Mouse (Mus musculus): Measurements from ENCODE around the gene Kdm2a.

Kdm2a gene

GRCm38 (mm10) chr19:4330603-4331002 lies 67.5 kb downstream of the Kdm2a start:
- DNase-seq (ENCODE audit: extremely low read depth, low read depth, low spot score) = no peak

- DNase-seq (ENCODE audit: extremely low read depth, low read depth, low spot score) = peak; percentile 63
Observed at GRCm38 (mm10) chr19:4328737-4329304, 69.3 kb downstream of the Kdm2a start.

- DNase-seq (ENCODE audit: extremely low read depth, low read depth, low spot score) = no peak
Observed at GRCm38 (mm10) chr19:4326881-4327280, 71.2 kb downstream of the Kdm2a start.

- DNase-seq (ENCODE audit: extremely low read depth, low read depth, low spot score) = peak; percentile 77
Observed at GRCm38 (mm10) chr19:4326106-4326505, 72.0 kb downstream of the Kdm2a start.

GRCm38 (mm10) chr19:4322134-4322533 lies 76.0 kb downstream of the Kdm2a start:
- no peak for DNase-seq (ENCODE audit: extremely low read depth, low read depth, low spot score)

DNA sequence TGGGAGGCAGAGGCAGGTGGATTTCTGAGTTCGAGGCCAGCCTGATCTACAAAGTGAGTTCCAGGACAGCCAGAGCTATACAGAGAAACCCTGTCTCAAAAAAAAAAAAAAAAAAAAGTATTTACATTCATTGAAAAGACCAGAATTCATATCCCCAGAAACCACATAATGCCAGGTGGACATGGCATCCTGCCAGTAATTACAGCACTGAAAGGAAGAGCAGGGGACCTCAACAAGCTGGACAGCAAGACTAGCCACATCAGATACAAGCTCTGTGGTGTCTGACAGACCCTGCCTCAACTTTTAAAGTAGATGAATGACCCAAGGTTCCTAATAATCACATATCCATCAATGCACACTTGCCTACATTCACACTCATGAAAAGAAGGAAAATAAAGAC lies 76.5 kb downstream of the Kdm2a start:
- no peak for DNase-seq (ENCODE audit: extremely low read depth, low read depth, low spot score)

DNA sequence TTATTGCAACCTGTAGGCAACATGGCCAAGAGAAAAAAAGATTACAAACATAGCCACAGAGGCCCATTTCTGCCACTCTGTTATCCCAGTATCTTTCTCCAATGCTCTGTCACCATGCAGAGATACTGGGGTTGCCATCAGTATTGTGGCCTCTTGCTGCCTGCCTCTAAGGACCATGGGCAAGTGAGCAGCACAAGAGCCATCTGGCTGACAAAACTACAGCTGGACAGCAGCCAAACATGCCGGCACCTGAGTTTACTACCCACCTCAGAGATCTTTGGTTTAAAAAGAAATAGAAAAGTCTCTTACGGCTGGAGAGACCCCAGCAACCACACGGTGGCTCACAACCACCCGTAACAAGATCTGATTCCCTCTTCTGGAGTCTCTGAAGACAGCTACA lies 78.8 kb downstream of the Kdm2a start:
- no peak for DNase-seq (ENCODE audit: extremely low read depth, low read depth, low spot score)

GRCm38 (mm10) chr19:4317181-4317580 lies 80.9 kb downstream of the Kdm2a start:
- no peak for DNase-seq (ENCODE audit: extremely low read depth, low read depth, low spot score)

DNA sequence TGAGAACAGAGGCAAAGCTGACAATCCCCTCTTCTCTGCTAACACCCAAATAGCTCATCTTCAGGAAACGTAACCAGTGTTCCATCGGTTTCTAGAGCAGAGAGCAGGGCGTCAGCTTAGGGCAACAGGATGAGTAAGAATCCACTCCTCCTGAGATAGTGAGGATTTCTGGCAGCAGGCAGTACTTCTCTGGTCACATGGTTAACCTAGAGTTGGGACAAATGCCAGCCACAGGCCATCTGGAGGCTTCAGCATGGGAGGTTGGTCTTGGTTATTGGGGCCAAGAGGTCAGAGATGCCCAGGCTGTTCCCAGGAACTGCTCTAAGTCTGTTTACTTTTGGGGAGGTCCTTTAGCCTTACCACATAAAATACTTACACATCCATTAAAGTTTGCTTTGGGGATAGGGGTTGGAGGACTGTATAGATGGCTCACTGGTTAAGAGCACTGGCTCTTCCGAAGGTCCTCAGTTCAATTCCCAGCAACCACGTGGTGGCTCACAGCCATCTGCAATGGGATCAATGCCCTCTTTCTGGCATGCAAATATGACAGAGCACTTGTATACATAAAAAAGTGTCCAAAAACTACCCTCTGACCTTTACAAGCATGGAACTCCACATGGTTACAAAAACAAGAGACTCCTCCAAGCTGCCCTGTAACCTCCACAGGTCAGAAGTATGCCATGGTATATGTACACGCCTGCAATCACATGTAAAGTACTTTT lies 82.7 kb downstream of the Kdm2a start:
- DNase-seq (ENCODE audit: extremely low read depth, low read depth, low spot score) = no peak

- DNase-seq (ENCODE audit: extremely low read depth, low read depth, low spot score) = no peak
Observed at GRCm38 (mm10) chr19:4309776-4310185, 88.3 kb downstream of the Kdm2a start.

DNA sequence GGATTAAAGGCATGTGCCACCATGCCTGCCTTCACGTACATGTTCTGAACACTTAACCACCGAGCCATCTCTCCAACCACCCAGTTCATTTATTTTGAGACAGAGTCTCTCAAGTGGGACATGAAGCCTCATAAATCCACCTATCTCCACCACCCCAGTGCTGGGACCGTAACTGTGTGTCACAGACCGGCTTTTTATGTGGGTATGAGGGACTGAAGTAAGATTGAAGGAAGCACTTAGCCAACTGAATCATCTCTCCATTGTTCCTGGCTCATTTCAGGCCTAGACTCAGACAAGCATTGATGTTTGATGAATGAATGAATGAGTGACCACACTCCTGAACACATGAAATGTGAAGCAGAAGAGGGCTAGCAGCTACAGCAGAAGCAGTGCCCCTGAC lies 88.8 kb downstream of the Kdm2a start:
- no peak for DNase-seq (ENCODE audit: extremely low read depth, low read depth, low spot score)

GRCm38 (mm10) chr19:4306190-4306577 lies 91.9 kb downstream of the Kdm2a start, which contains the start of gene Grk2:
TSS of gene Grk2 (minus strand) at chr19:4306222.
- DNase-seq (ENCODE audit: extremely low read depth, low read depth, low spot score) = no peak

DNA sequence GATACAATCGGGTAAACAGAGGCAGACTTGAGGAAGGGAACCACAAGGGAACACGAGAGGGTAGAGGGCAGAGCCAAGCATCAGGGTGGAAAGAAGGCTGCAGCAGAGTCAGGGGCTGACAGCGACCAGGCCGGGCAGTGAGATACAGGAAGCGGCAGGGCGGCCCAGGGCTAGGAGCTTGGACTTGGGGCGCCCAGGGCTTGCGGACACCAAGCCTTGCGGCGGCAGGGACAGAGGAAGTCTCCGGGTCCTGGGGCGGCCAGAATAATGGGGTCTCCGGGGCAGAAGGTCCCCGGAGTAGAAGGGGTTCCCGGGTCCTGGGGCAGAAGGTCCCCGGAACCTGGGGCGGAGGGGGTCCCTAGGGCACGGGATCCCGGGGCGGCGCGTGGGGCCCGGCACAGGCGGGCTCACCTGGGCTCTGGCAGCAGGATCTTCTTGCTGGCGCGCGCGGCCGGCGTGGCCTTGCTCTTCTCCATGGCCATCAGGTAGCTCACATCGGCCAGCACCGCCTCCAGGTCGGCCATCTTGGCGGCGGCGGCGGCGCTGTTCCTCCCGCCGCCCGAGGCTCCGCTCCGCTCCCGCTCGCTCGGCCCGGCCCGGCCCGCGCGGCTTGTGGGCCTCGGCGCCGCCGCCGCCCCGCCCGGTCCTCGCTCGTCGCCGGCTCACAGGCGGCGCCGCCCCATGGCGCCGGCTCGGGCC lies 92.4 kb downstream of the Kdm2a start:
- DNase-seq (ENCODE audit: extremely low read depth, low read depth, low spot score) = no peak

- DNase-seq (ENCODE audit: extremely low read depth, low read depth, low spot score) = no peak
Observed at GRCm38 (mm10) chr19:4304871-4305321, 93.2 kb downstream of the Kdm2a start.

- DNase-seq (ENCODE audit: extremely low read depth, low read depth, low spot score) = no peak
Observed at GRCm38 (mm10) chr19:4304251-4304821, 93.7 kb downstream of the Kdm2a start.

DNA sequence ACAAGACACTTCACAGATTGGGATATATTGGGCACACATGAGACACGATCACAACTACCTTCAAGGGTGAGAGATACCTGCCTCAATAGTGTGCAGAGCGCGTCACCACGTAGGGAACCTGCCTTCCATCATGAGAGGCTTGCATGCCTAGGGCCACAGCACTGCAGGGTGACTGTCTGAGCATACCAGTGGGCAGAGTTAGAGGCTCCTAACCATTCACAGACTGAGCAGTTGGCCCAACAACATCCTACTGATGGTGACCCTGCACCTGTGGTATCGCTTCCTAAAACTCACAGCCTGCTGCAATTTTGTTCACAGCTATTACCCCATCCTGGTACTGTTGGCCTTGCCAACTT lies 94.5 kb downstream of the Kdm2a start:
- DNase-seq (ENCODE audit: extremely low read depth, low read depth, low spot score) = no peak

DNA sequence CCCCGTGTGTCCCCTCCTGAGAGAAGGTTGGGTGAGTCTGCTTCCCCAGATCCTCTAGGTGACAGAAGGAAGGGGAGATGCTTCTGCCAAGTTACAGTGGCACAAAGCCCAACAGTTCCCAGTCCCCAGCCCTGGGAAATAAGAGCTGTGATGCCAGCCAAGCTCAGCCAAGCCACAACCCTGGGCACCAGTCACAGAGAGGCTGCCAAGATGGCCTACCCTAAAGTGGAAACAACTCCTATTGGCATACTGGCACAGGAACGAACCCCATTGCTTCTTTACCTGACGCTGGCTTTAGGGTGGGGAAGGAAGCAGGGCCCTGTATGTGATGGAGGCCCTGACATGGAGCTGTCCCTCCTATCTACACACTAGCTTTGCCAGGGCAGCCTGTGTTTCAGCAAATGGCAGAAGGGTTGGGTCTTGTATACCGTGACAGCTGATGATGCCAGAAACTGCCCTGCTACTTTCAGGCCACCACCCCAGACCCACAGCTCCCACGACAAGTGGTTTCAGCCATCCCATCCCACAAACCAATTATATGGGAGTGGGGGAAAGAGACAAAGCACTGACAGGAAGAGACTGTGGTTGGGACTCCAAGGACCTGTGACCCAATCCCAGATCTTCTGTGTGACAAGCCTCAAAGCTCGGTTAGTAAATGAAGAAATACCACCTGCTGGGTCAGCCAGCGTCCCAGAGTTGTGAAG lies 95.0 kb downstream of the Kdm2a start:
- no peak for DNase-seq (ENCODE audit: extremely low read depth, low read depth, low spot score)

DNA sequence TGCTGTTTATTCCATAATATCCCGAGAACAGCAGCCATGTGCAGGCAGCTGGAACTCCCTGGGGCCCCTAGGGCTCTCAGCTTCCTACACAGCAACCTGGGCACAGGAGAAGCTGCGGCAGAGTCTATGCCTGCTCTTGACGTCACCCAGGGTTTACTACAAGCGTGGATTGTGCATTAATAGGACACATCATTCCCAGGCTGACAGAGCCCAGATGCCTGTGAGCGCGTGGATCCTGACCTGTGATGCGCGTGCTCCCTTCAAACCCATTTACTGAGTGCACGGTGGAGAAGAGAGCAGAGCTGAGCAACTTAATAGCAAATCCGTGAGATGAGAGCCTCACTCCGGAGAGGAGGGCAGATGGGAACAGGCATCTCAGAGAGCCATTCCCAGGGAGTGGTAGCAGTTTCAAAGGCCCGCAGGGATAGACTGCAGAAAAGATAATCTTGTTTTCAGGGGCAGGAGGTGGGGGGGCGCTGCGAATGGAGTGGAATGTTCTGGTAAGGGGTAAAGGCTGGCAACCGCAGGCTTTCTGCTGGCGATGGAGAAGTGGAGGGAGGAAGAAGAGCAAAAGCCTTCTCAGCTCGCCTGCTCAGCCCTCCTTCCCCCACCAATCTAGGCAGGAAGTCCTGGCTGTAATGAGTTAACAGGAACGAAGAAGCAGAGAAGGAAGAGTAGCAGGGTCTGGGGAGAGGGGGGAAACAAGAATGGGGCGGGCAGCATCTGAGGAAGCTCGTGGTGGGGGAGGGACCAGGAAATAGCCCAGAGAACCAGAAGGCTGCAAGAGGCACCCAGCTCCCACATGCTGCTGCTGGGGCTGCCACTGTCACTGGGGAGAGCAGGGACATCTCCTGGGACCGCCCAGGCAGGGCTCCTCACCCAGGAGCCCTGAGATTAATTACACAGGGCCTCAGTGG lies 96.1 kb downstream of the Kdm2a start:
- no peak for DNase-seq (ENCODE audit: extremely low read depth, low read depth, low spot score)

GRCm38 (mm10) chr19:4300852-4301734 lies 97.0 kb downstream of the Kdm2a start:
- no peak for DNase-seq (ENCODE audit: extremely low read depth, low read depth, low spot score)
